Mouse (Mus musculus) forebrain, embryonic 12.5 days (tissue): Measurements from ENCODE around the gene Rassf1. TPM values are rescaled to one million over a fixed set of nuclear protein-coding genes. Genes with fewer than 3 reads are reported as not detected.

Experiments
- ATAC-seq: fragments of 200-750 bp; cut with Nextera tagmentation; 2 replicates; pipeline ENCODE4 v1.8.0; 2017; ENCODE audit warnings: moderate TSS enrichment; ENCODE audit not compliant: low FRiP score
- H3K27ac ChIP-seq: fragments of 300-500 bp; sonication (generic); 2 replicates; pipeline ENCODE4 v1.5.1; 2016; ENCODE audit warnings: mild to moderate bottlenecking
- H3K27me3 ChIP-seq: fragments of 300-500 bp; sonication (generic); 2 replicates; pipeline ENCODE4 v1.6.1; 2016; ENCODE audit warnings: mild to moderate bottlenecking
- H3K36me3 ChIP-seq: fragments of 300-500 bp; sonication (generic); replicated peaks from 2 replicates; pipeline ENCODE4 v1.6.1; 2016; ENCODE audit warnings: mild to moderate bottlenecking
- H3K4me1 ChIP-seq: fragments of 300-500 bp; sonication (generic); 2 replicates; pipeline ENCODE4 v1.6.1; 2016
- H3K4me2 ChIP-seq: fragments of 300-500 bp; sonication (generic); 2 replicates; pipeline ENCODE4 v1.6.1; 2016; ENCODE audit warnings: mild to moderate bottlenecking, moderate library complexity
- H3K4me3 ChIP-seq: fragments of 300-500 bp; sonication (generic); replicated peaks from 2 replicates; pipeline ENCODE4 v1.5.1; 2016; ENCODE audit warnings: mild to moderate bottlenecking
- H3K9ac ChIP-seq: fragments of 300-500 bp; sonication (generic); 2 replicates; pipeline ENCODE4 v1.6.1; 2016; ENCODE audit warnings: mild to moderate bottlenecking
- H3K9me3 ChIP-seq: fragments of 300-500 bp; sonication (generic); 2 replicates; pipeline ENCODE4 v1.6.1; 2016
- WGBS: fragments of 180-500 bp; shearing (Covaris S2); methylation state at CpG from one replicate; pipeline ENCODE4 v1.1.7; 2016; 5-methylcytosine and 5-hydroxymethylcytosine counted together
- polyA plus RNA-seq: library from polyadenylated mRNA; unstranded; fragments of >200 nt; fragmentation: Nextera tagmentation; extraction: Ambion mirVana; gene quantifications from 2 replicates; pipeline ENCODE4 v1.2.1, GENCODE M21; 2016

Gene Rassf1
- polyA plus RNA-seq, 1 experiment from 2014 or later, result 45.7 TPM

GRCm38 (mm10) chr9:107605041-107605661 lies 53.8 kb downstream of the Rassf1 start:
- H3K27ac ChIP-seq, result 0 out of 2 replicates have a peak overlapping the region, but pooled peaks have one; percentile 1
- H3K4me2 ChIP-seq, result peak overlapping the region; percentile 15; the same call in 1 of the 2 replicates
- 41% methylated on average over 23 of the region's 23 CpGs for WGBS
- ATAC-seq, result no peak
- no peaks in the 10 kb centered on the region for H3K36me3 ChIP-seq
- H3K9ac ChIP-seq, result 0 out of 2 replicates have a peak overlapping the region, but pooled peaks have one; percentile 21
- H3K27me3 ChIP-seq, result peaks cover 3% of the 10 kb centered on the region; the same call in 1 of the 2 replicates
- H3K4me3 ChIP-seq, result no peak overlapping the region
- H3K9me3 ChIP-seq, result no peaks in the 10 kb centered on the region
- peaks cover 53% of the 10 kb centered on the region for H3K4me1 ChIP-seq

- WGBS, result 21% methylated on average over 9 of the region's 9 CpGs
- Histone ChIP-seq H3K4me2 (no peak overlapping the region), H3K9ac (peak overlapping the region; percentile 25; the same call in 1 of the 2 replicates), H3K27ac (no peak overlapping the region), H3K4me1 (peaks cover 58% of the 10 kb centered on the region), H3K36me3 (no peaks in the 10 kb centered on the region), H3K9me3 (no peaks in the 10 kb centered on the region), H3K27me3 (no peaks in the 10 kb centered on the region; the same call in 1 of the 2 replicates), H3K4me3 (no peak overlapping the region)
- ATAC-seq, result no peak
Measured at GRCm38 (mm10) chr9:107606591-107606990, 55.2 kb downstream of the Rassf1 start.

GRCm38 (mm10) chr9:107607036-107607435 lies 55.7 kb downstream of the Rassf1 start:
- Histone ChIP-seq H3K9ac (0 out of 2 replicates have a peak overlapping the region, but pooled peaks have one; percentile 25), H3K27ac (no peak overlapping the region), H3K4me1 (peaks cover 63% of the 10 kb centered on the region), H3K36me3 (no peaks in the 10 kb centered on the region), H3K9me3 (no peaks in the 10 kb centered on the region), H3K4me2 (no peak overlapping the region), H3K27me3 (no peaks in the 10 kb centered on the region; the same call in 1 of the 2 replicates), H3K4me3 (no peak overlapping the region)
- ATAC-seq, result no peak
- 75% methylated on average over 2 of the region's 2 CpGs for WGBS

DNA sequence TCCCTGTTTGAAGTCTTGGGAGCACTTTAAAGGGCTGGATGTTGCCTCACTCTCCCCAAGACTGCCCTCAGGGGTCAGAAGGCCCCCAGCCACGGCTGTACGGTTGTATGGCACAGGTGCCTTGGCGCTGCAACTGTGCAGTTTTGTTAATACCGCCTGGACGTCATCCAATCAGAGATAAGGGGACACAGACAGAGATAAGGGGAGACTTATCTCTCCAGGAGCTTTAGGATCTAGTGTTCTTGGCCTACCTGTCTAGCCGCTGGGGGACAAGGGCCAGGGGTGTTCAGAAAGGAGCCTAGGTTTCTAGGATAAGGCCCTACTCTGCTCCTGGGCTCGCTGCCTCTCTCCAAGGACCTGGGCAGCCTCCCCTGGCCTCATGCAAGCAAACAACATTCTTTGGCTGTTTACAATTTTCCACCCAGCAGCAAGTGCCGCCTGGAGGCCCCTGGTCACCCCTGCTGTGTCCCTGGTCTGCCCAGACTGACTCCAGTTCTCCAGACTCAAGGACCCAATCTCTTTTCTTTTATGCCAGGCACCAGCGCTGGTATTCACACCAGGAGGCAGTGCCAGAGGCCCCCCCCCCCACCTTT lies 56.4 kb downstream of the Rassf1 start:
- Histone ChIP-seq H3K4me2 (no peak overlapping the region), H3K27me3 (no peaks in the 10 kb centered on the region; the same call in 1 of the 2 replicates), H3K4me3 (no peak overlapping the region), H3K4me1 (peaks cover 62% of the 10 kb centered on the region), H3K36me3 (no peaks in the 10 kb centered on the region), H3K27ac (no peak overlapping the region), H3K9ac (no peak overlapping the region), H3K9me3 (no peaks in the 10 kb centered on the region)
- WGBS, result 59% methylated on average over 9 of the region's 9 CpGs
- ATAC-seq, result no peak

DNA sequence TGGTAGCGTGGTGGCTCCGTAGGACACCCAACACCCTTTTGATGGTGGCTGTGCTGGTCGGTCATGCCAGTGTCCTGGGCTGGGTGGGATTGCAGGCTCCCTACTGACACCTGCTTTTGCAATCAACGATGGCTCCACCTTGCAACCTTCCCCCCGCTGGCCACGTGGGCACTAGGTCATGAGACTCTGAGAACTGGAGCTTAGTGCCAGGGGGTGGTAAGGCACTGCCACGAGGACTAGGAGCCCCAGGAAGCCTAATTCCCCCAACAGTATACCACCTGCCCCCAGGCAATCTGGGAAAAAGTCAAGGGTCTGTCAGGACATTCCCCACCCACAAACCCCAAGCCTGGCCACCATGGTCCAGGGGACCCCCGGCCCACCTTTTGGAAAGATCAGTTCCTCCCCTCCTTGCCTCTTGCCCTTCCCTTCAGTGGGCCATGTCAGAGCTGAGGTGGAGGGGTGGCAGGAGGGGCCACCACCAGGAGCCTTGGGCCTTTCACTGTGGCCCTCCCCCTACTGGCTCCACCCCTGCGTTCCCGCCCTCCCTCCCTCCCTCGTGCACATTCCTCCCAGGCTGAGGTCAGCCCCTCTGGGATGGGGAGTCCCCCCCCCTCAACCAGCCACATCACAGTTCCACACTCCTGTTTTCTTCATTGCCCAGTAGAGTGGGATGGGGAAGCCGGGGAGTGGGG lies 57.5 kb downstream of the Rassf1 start, which contains the start of gene Sema3b:
Gene Sema3b, minus strand, starts transcription at position 489 of the 692 bp plus-strand sequence.
- Histone ChIP-seq H3K27me3 (no peaks in the 10 kb centered on the region; the same call in 1 of the 2 replicates), H3K4me1 (peaks cover 71% of the 10 kb centered on the region), H3K27ac (peak within 1 kb of the TSS; percentile 46; the same call in 1 of the 2 replicates), H3K36me3 (peaks cover 3% of the 10 kb centered on the region; the same call in 1 of the 2 replicates), H3K4me3 (no peak within 1 kb of the TSS), H3K9ac (peak within 1 kb of the TSS; percentile 33; the same call in 1 of the 2 replicates), H3K9me3 (no peaks in the 10 kb centered on the region), H3K4me2 (peak within 1 kb of the TSS; percentile 22; the same call in 1 of the 2 replicates)
- WGBS, result 44% methylated on average over 11 of the region's 12 CpGs
- no peak for ATAC-seq

DNA sequence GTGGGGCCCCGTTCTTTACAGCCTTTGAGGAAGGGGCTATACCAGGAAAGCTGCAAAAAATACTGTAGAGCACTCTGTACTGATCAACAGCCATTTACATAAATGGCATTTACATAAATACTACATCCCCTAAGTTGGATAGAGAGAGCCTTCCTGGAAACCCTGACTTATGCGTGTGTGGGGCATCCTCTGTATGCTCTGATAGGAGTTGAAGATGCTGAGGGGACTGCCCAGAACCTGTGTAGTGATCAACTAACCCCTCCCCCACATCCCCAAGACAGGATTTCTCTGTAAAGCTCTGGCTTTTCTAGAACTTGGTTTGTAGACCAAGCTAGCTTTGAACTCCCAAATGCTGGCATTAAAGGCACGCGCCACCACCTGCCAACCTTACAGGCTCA lies 58.1 kb downstream of the Rassf1 start:
- H3K27me3 ChIP-seq, result no peaks in the 10 kb centered on the region; the same call in 1 of the 2 replicates
- no peak overlapping the region for H3K4me2 ChIP-seq
- no peaks in the 10 kb centered on the region for H3K9me3 ChIP-seq
- peak overlapping the region; percentile 46; the same call in 1 of the 2 replicates for H3K27ac ChIP-seq
- no peak for ATAC-seq
- 66% methylated on average over 4 of the region's 4 CpGs for WGBS
- H3K4me3 ChIP-seq, result no peak overlapping the region
- H3K9ac ChIP-seq, result peak overlapping the region; percentile 33; the same call in 1 of the 2 replicates
- H3K4me1 ChIP-seq, result peaks cover 72% of the 10 kb centered on the region
- H3K36me3 ChIP-seq, result peaks cover 9% of the 10 kb centered on the region

DNA sequence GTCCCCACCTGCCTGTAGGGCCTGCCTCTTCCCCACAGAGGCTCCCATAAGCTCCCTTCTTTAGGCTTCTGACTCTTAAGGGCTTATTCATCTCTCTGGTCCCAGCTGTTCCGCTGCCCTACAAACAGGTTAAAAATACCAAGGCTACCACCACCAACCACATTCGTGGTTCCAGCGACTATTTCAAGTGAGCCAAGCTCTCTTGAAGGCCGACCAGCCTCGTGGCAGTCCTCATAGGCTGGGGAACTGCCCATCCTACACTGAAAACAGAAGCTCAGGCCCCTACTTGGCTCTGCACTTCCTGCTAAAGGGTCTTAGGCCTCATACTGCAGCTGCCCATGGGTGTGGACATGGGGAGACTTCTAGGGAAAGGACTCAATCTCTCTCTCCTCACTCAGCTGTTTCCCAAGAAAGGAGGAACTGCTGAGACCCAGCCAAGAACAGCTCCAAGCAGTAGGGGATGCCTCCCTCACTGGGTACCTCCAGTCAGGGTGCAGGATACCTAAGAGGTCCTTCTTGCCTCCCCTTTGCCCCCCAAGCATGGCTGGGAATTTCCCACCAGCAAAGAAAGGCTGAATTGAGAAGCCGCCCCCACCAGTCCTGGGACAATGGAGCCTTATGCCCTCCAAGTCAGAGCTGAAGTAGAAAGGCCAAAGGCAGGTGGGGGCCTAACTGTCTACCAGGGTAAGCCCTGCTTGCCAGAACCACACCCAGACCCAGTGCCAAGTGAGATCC lies 60.3 kb downstream of the Rassf1 start:
- Histone ChIP-seq H3K36me3 (peaks cover 31% of the 10 kb centered on the region), H3K4me3 (peak overlapping the region; percentile 36), H3K27me3 (no peaks in the 10 kb centered on the region; the same call in 1 of the 2 replicates), H3K9me3 (no peaks in the 10 kb centered on the region), H3K4me2 (peak overlapping the region; percentile 61), H3K4me1 (peaks cover 69% of the 10 kb centered on the region), H3K9ac (peak overlapping the region; percentile 71), H3K27ac (peak overlapping the region; percentile 99)
- ATAC-seq, result no peak; the same call in 1 of the 2 replicates
- WGBS, result 69% methylated on average over 6 of the region's 6 CpGs

Other genes starting within 250 kb of the Rassf1 start
- 10.3 and 12.0 TPM in 2 replicates for gene Hemk1, start 213.2 kb upstream of the Rassf1 start, polyA plus RNA-seq
- gene 6430571L13Rik, start 211.0 kb upstream of the Rassf1 start, polyA plus RNA-seq, result 2.2 and 2.9 TPM in 2 replicates
- 3.3 and 3.4 TPM in 2 replicates for gene Cacna2d2, start 151.9 kb upstream of the Rassf1 start, polyA plus RNA-seq
- 43.3 and 45.0 TPM in 2 replicates for gene Tmem115, start 17.6 kb upstream of the Rassf1 start, polyA plus RNA-seq
- 17.7 and 18.9 TPM in 2 replicates for gene Cyb561d2, start 9.4 kb upstream of the Rassf1 start, polyA plus RNA-seq
- gene Nprl2, start 9.3 kb upstream of the Rassf1 start, polyA plus RNA-seq, result 43.1 and 46.3 TPM in 2 replicates
- 1.0 and 2.2 TPM in 2 replicates for gene Zmynd10, start 4.3 kb upstream of the Rassf1 start, polyA plus RNA-seq
- 77.2 and 79.9 TPM in 2 replicates for gene Tusc2, start 11.7 kb downstream of the Rassf1 start, polyA plus RNA-seq
- 108 and 110 TPM in 2 replicates for gene Hyal2, start 16.4 kb downstream of the Rassf1 start, polyA plus RNA-seq
- gene Hyal1, start 25.4 kb downstream of the Rassf1 start, polyA plus RNA-seq, result 6.9 and 8.4 TPM in 2 replicates
- gene Naa80, start 27.3 kb downstream of the Rassf1 start, polyA plus RNA-seq, result 13.7 and 14.2 TPM in 2 replicates
- gene Hyal3, start 29.3 kb downstream of the Rassf1 start, polyA plus RNA-seq, result 0.80 and 1.2 TPM in 2 replicates
- gene Ifrd2, start 36.1 kb downstream of the Rassf1 start, polyA plus RNA-seq, result 22.1 and 26.3 TPM in 2 replicates
- gene Sema3b, start 57.7 kb downstream of the Rassf1 start, polyA plus RNA-seq, result 1.7 and 2.6 TPM in 2 replicates
- gene Gnai2, start 83.8 kb downstream of the Rassf1 start, polyA plus RNA-seq, result 570 and 587 TPM in 2 replicates
- 8.5 and 10.6 TPM in 2 replicates for gene Slc38a3, start 118.0 kb downstream of the Rassf1 start, polyA plus RNA-seq
- gene Gnat1, start 128.2 kb downstream of the Rassf1 start, polyA plus RNA-seq, result 1.7 and 2.1 TPM in 2 replicates
- gene Sema3f, start 158.9 kb downstream of the Rassf1 start, polyA plus RNA-seq, result 13.2 and 15.2 TPM in 2 replicates
- 232 and 237 TPM in 2 replicates for gene Rbm5, start 219.4 kb downstream of the Rassf1 start, polyA plus RNA-seq